Mouse (Mus musculus): ENCODE results near the gene Spock1. TPM values are rescaled to one million over a fixed set of nuclear protein-coding genes. Genes with fewer than 3 reads are reported as not detected.

Spock1 gene
- polyA plus RNA-seq (2012; rRNA removed), result not detected in 2 replicates

DNA sequence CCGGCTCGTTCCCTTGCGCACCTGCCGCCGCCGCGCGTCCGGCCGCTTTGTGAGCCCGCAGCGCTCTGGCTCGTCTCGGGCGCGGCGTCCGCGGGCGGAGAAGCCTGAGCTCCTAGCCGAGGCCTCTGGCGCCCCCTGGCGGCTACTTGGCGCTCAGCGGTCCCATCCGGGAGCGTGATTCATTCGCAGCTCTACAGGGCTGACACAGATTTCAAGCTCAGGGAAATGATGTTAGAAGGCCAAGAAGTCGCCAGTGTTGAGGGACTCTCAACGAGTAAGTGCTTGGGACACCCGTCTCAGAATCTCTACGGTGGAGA, at the start of gene Spock1:
Spock1 (minus strand) TSS at position 67 of the 317 bp plus-strand sequence.
- peak in 1 of 2 experiments; percentile 11 for DNase-seq (ENCODE audit: low read depth in 1 of 2, low spot score in 2 of 2)
- WGBS, result 5% methylated on average over 32 of the region's 32 CpGs
- Histone ChIP-seq H3K4me3 (ENCODE audit: extremely low read depth, insufficient read depth, insufficient read length) (no peak within 1 kb of the TSS), H3K27ac (ENCODE audit: insufficient read depth, low read length) (no peak within 1 kb of the TSS), H3K36me3 (ENCODE audit: control insufficient read depth, insufficient read depth, low read length) (no peaks in the 10 kb centered on the region), H3K27me3 (ENCODE audit: control insufficient read depth, insufficient read depth, low read length) (peaks cover 8% of the 10 kb centered on the region; the same call in 1 of the 2 replicates), H3K4me1 (ENCODE audit: control insufficient read depth, insufficient read depth, insufficient read length) (no peaks in the 10 kb centered on the region; the same call in 1 of the 2 replicates)
- TF ChIP-seq CTCF (IDR thresholded peaks at IDR 0.05; ENCODE audit: extremely low read depth, insufficient read depth, insufficient read length, insufficient replicate concordance) (peak; percentile 43; the same call in 1 of the 2 replicates), POLR2A (IDR thresholded peaks at IDR 0.05; ENCODE audit: low read depth, low read length) (no peak)

DNA sequence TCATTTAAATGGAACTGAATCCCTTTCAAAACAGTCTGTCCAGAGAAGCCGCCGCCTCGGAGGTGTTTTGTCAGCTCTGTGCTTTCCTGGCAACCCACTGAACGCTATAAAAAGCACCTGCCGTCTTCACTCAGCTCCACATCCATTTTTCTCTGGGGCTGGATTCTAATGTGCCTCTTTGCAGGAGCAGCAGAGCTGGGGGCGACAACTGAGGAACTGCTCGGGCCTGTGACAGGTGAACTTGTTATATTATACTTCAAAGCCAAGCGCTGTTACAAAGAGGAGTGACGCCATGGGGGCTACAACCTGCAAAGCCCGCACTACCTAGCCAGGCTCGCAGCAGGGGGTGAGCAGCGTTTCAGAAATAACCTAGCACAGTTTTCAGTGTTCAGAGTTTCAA, 42.0 kb upstream of the Spock1 start:
- H3K36me3 ChIP-seq (ENCODE audit: control insufficient read depth, insufficient read depth, low read length), result no peaks in the 10 kb centered on the region
- DNase-seq (ENCODE audit: low read depth in 1 of 2, low spot score in 2 of 2), result no peak
- H3K27ac ChIP-seq (ENCODE audit: insufficient read depth, low read length), result no peak overlapping the region
- H3K27me3 ChIP-seq (ENCODE audit: control insufficient read depth, insufficient read depth, low read length), result no peaks in the 10 kb centered on the region
- no peak overlapping the region for H3K4me3 ChIP-seq (ENCODE audit: extremely low read depth, insufficient read depth, insufficient read length)
- no peaks in the 10 kb centered on the region for H3K4me1 ChIP-seq (ENCODE audit: control insufficient read depth, insufficient read depth, insufficient read length)
- WGBS, result 91% methylated on average over 12 of the region's 12 CpGs
- TF ChIP-seq POLR2A (IDR thresholded peaks at IDR 0.05; ENCODE audit: low read depth, low read length) (no peak), CTCF (IDR thresholded peaks at IDR 0.05; ENCODE audit: extremely low read depth, insufficient read depth, insufficient read length, insufficient replicate concordance) (no peak)

DNA sequence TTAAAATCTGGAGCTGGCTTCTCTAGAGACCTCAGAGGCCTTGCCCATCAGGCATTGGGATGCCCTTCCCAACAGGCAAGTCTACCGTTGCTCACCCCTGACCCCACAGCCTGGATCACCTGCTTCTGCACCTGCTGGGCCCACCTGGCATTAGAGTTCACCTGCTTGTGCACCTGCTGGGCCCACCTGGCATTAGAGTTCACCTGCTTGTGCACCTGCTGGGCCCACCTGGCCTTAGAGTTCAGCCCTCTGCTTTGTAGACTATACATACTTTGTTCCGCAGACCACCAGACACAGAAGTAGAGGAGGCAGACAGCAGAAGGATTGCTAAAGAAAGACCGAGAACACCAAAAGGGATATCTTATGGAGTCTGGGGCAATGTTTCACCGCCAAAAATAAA, 41.4 kb upstream of the Spock1 start:
- H3K4me1 ChIP-seq (ENCODE audit: control insufficient read depth, insufficient read depth, insufficient read length), result no peaks in the 10 kb centered on the region
- H3K27me3 ChIP-seq (ENCODE audit: control insufficient read depth, insufficient read depth, low read length), result no peaks in the 10 kb centered on the region
- TF ChIP-seq POLR2A (IDR thresholded peaks at IDR 0.05; ENCODE audit: low read depth, low read length) (no peak), CTCF (IDR thresholded peaks at IDR 0.05; ENCODE audit: extremely low read depth, insufficient read depth, insufficient read length, insufficient replicate concordance) (no peak)
- H3K27ac ChIP-seq (ENCODE audit: insufficient read depth, low read length), result no peak overlapping the region
- no peak for DNase-seq (ENCODE audit: low read depth in 1 of 2, low spot score in 2 of 2)
- H3K4me3 ChIP-seq (ENCODE audit: extremely low read depth, insufficient read depth, insufficient read length), result no peak overlapping the region
- no peaks in the 10 kb centered on the region for H3K36me3 ChIP-seq (ENCODE audit: control insufficient read depth, insufficient read depth, low read length)
- WGBS, result 88% methylated on average over 4 of the region's 4 CpGs

DNA sequence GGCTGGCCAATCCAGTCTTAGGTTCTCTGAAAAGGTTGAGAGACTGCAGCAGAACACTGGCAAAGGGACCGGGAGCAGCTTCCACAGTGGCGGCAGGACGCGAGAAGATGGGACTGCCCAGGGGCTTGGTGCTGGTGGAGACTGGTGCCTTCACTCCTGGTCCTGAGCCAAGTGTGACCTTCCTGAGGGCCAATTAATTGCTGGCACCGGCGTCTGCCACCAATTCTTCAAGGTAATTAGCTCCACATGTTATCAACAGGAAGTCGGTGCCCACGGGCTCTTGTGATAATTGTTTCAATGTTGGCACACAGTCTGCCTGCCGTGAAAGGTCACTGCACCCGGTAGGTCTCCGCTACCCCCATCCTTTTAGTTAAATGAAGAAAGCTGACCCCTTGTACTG, 37.1 kb upstream of the Spock1 start:
- TF ChIP-seq POLR2A (IDR thresholded peaks at IDR 0.05; ENCODE audit: low read depth, low read length), result no peak
- no peak for TF ChIP-seq CTCF (IDR thresholded peaks at IDR 0.05; ENCODE audit: extremely low read depth, insufficient read depth, insufficient read length, insufficient replicate concordance)
- no peaks in the 10 kb centered on the region for H3K27me3 ChIP-seq (ENCODE audit: control insufficient read depth, insufficient read depth, low read length)
- WGBS, result 62% methylated on average over 11 of the region's 11 CpGs
- H3K27ac ChIP-seq (ENCODE audit: insufficient read depth, low read length), result no peak overlapping the region
- no peak for DNase-seq (ENCODE audit: low read depth in 1 of 2, low spot score in 2 of 2)
- H3K4me1 ChIP-seq (ENCODE audit: control insufficient read depth, insufficient read depth, insufficient read length), result no peaks in the 10 kb centered on the region
- no peak overlapping the region for H3K4me3 ChIP-seq (ENCODE audit: extremely low read depth, insufficient read depth, insufficient read length)
- no peaks in the 10 kb centered on the region for H3K36me3 ChIP-seq (ENCODE audit: control insufficient read depth, insufficient read depth, low read length)

DNA sequence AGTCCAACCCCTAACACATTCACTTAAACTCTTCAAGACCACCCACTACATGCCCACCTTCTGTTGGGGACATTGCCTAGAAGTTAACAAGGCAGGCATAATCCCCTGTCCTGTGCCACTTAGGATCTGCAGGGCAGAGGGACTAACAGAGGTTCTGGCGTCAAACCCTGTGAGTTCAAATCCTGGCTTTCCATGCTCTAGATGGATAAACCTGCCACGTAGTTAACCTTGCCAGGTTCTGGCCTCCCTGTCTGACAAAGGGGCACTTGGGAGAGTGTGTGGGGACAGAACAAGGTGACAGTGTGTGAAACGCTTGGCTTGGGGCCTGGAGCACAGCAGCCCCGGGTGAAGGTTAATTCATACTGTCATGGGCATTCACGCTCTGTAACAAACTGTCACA, 36.3 kb upstream of the Spock1 start:
- Histone ChIP-seq H3K4me1 (ENCODE audit: control insufficient read depth, insufficient read depth, insufficient read length) (no peaks in the 10 kb centered on the region), H3K27me3 (ENCODE audit: control insufficient read depth, insufficient read depth, low read length) (no peaks in the 10 kb centered on the region), H3K27ac (ENCODE audit: insufficient read depth, low read length) (no peak overlapping the region), H3K4me3 (ENCODE audit: extremely low read depth, insufficient read depth, insufficient read length) (no peak overlapping the region), H3K36me3 (ENCODE audit: control insufficient read depth, insufficient read depth, low read length) (no peaks in the 10 kb centered on the region)
- no peak for DNase-seq (ENCODE audit: low read depth in 1 of 2, low spot score in 2 of 2)
- TF ChIP-seq CTCF (IDR thresholded peaks at IDR 0.05; ENCODE audit: extremely low read depth, insufficient read depth, insufficient read length, insufficient replicate concordance) (no peak), POLR2A (IDR thresholded peaks at IDR 0.05; ENCODE audit: low read depth, low read length) (no peak)
- 85% methylated on average over 5 of the region's 5 CpGs for WGBS

DNA sequence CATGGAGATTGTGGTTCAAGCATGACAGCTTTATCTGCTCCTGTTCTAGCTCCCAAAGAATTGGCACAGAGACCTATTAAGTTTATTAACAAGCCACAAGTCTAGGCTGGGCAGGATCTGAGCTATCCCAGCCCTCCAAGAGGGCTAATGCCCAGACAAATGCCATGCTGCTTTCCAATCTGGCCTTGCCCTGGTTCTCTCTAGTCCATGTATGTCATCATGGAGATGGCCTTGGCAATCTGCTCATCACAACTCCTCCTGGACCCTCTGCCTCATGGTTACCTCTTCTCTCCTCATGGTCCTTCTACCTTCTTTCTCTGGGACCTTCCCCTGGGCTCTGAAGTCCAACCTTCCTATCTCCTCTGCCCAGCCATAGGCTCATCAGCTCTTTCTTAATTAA, 35.8 kb upstream of the Spock1 start:
- no peaks in the 10 kb centered on the region for H3K4me1 ChIP-seq (ENCODE audit: control insufficient read depth, insufficient read depth, insufficient read length)
- no peak for DNase-seq (ENCODE audit: low read depth in 1 of 2, low spot score in 2 of 2)
- H3K4me3 ChIP-seq (ENCODE audit: extremely low read depth, insufficient read depth, insufficient read length), result no peak overlapping the region
- no peak for TF ChIP-seq CTCF (IDR thresholded peaks at IDR 0.05; ENCODE audit: extremely low read depth, insufficient read depth, insufficient read length, insufficient replicate concordance)
- no peak for TF ChIP-seq POLR2A (IDR thresholded peaks at IDR 0.05; ENCODE audit: low read depth, low read length)
- H3K27me3 ChIP-seq (ENCODE audit: control insufficient read depth, insufficient read depth, low read length), result no peaks in the 10 kb centered on the region
- no peak overlapping the region for H3K27ac ChIP-seq (ENCODE audit: insufficient read depth, low read length)
- no peaks in the 10 kb centered on the region for H3K36me3 ChIP-seq (ENCODE audit: control insufficient read depth, insufficient read depth, low read length)

DNA sequence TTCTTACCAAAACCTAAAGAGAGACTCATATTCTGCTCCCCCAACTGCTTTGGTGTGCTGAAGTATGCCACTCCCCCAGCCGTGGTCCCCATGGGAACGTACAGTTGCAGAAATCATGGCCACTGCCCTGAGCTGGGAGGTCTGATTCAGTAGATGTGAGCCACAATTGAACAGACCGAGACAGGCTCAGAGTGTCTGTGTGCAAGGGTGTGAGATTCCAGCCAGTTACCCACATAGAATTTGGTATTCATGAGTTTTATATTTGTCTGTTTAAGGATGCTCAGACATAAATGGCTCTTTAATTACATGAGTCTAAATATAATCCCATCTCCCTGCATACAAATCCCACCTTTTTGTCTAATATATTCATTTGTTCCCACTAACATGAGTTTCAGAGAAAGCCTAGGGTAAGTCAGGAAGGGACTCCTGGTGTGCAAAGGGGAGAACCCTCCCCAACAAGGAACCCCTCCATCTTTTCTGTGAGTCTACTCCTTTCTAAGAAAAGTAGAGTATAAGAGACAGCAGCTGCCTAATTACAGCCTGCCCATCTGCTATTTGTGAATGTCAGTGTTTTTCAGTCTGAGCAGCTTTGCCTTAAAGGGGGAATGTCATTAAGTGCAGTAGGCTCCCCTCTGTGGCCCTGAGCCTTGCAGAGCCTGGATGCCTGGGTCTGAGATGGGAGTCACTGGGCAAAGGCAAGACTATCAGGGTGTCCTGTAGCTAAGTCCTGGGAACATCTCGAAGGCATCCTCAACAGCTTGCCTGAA, 29.5 kb upstream of the Spock1 start:
- 89% methylated on average over 4 of the region's 4 CpGs for WGBS
- TF ChIP-seq POLR2A (IDR thresholded peaks at IDR 0.05; ENCODE audit: low read depth, low read length), result no peak
- no peak for TF ChIP-seq CTCF (IDR thresholded peaks at IDR 0.05; ENCODE audit: extremely low read depth, insufficient read depth, insufficient read length, insufficient replicate concordance)
- Histone ChIP-seq H3K4me1 (ENCODE audit: control insufficient read depth, insufficient read depth, insufficient read length) (no peaks in the 10 kb centered on the region), H3K27me3 (ENCODE audit: control insufficient read depth, insufficient read depth, low read length) (no peaks in the 10 kb centered on the region), H3K36me3 (ENCODE audit: control insufficient read depth, insufficient read depth, low read length) (no peaks in the 10 kb centered on the region), H3K27ac (ENCODE audit: insufficient read depth, low read length) (no peak overlapping the region), H3K4me3 (ENCODE audit: extremely low read depth, insufficient read depth, insufficient read length) (no peak overlapping the region)
- no peak for DNase-seq (ENCODE audit: low read depth in 1 of 2, low spot score in 2 of 2)

Measured in spleen, adult 2 months (tissue).